Mouse (Mus musculus): Measurements from ENCODE around the gene Intu. TPM values are rescaled to one million over a fixed set of nuclear protein-coding genes. Genes with fewer than 3 reads are reported as not detected.

Intu gene
- polyA plus RNA-seq, 2 experiments = 2.8 to 6.4 TPM

- H3K4me2 ChIP-seq (replicated peaks; ENCODE audit: low read depth, low read length, severe bottlenecking) = no peak overlapping the region
- peaks cover 5% of the 10 kb centered on the region; the same call in 1 of the 2 replicates for H3K36me3 ChIP-seq (ENCODE audit: control insufficient read depth, insufficient read depth, low read length)
- 86% methylated on average over 3 of the region's 3 CpGs for WGBS
- no peaks in the 10 kb centered on the region for H3K4me1 ChIP-seq (ENCODE audit: control insufficient read depth, insufficient read depth, low read length)
- TF ChIP-seq POLR2A (IDR thresholded peaks at IDR 0.05; ENCODE audit: borderline replicate concordance, extremely low read depth, insufficient read depth, insufficient read length) = no peak
- DNase-seq (ENCODE audit: low spot score) = no peak
- no peak overlapping the region for H3K9ac ChIP-seq (ENCODE audit: low read depth, low read length, severe bottlenecking)
- H3K27me3 ChIP-seq (ENCODE audit: control insufficient read depth, insufficient read depth, low read length) = no peaks in the 10 kb centered on the region
- no peak for ATAC-seq (ENCODE audit: low FRiP score, low read depth)
- H3K27ac ChIP-seq (replicated peaks; ENCODE audit: low read depth, low read length) = no peak overlapping the region
- no peaks in the 10 kb centered on the region for H3K9me3 ChIP-seq (ENCODE audit: control insufficient read depth, low read length)
- H3K4me3 ChIP-seq (replicated peaks; ENCODE audit: low read length) = no peak overlapping the region
Observed at GRCm38 (mm10) chr3:40698834-40699233, 167.7 kb downstream of the Intu start.

GRCm38 (mm10) chr3:40704816-40705430 lies 173.8 kb downstream of the Intu start:
- no peak for TF ChIP-seq POLR2A (IDR thresholded peaks at IDR 0.05; ENCODE audit: borderline replicate concordance, extremely low read depth, insufficient read depth, insufficient read length)
- ATAC-seq (ENCODE audit: low FRiP score, low read depth) (no peak), DNase-seq (ENCODE audit: low spot score) (no peak)
- Histone ChIP-seq H3K27ac (replicated peaks; ENCODE audit: low read depth, low read length) (no peak overlapping the region), H3K36me3 (ENCODE audit: control insufficient read depth, insufficient read depth, low read length) (no peaks in the 10 kb centered on the region), H3K9me3 (ENCODE audit: control insufficient read depth, low read length) (no peaks in the 10 kb centered on the region), H3K4me1 (ENCODE audit: control insufficient read depth, insufficient read depth, low read length) (no peaks in the 10 kb centered on the region), H3K27me3 (ENCODE audit: control insufficient read depth, insufficient read depth, low read length) (no peaks in the 10 kb centered on the region), H3K9ac (ENCODE audit: low read depth, low read length, severe bottlenecking) (no peak overlapping the region), H3K4me2 (replicated peaks; ENCODE audit: low read depth, low read length, severe bottlenecking) (no peak overlapping the region), H3K4me3 (replicated peaks; ENCODE audit: low read length) (no peak overlapping the region)
- WGBS = 81% methylated on average over 5 of the region's 5 CpGs

- WGBS = 88% methylated on average over 30 of the region's 30 CpGs
- no peak for TF ChIP-seq POLR2A (IDR thresholded peaks at IDR 0.05; ENCODE audit: borderline replicate concordance, extremely low read depth, insufficient read depth, insufficient read length)
Observed at GRCm38 (mm10) chr3:40708655-40709054, 177.6 kb downstream of the Intu start, which contains the start of gene Slc25a31. TSS of gene Slc25a31 (plus strand) at chr3:40708855.

GRCm38 (mm10) chr3:40716056-40716455 lies 185.0 kb downstream of the Intu start:
- no peaks in the 10 kb centered on the region for H3K36me3 ChIP-seq (ENCODE audit: control insufficient read depth, insufficient read depth, low read length)
- H3K4me3 ChIP-seq (replicated peaks; ENCODE audit: low read length) = no peak overlapping the region
- no peak for ATAC-seq (ENCODE audit: low FRiP score, low read depth)
- H3K4me1 ChIP-seq (ENCODE audit: control insufficient read depth, insufficient read depth, low read length) = no peaks in the 10 kb centered on the region
- 35% methylated on average over 1 of the region's 1 CpGs for WGBS
- H3K9me3 ChIP-seq (ENCODE audit: control insufficient read depth, low read length) = no peaks in the 10 kb centered on the region
- H3K9ac ChIP-seq (ENCODE audit: low read depth, low read length, severe bottlenecking) = no peak overlapping the region
- TF ChIP-seq POLR2A (IDR thresholded peaks at IDR 0.05; ENCODE audit: borderline replicate concordance, extremely low read depth, insufficient read depth, insufficient read length) = no peak
- no peak for DNase-seq (ENCODE audit: low spot score)
- H3K27ac ChIP-seq (replicated peaks; ENCODE audit: low read depth, low read length) = no peak overlapping the region
- no peak overlapping the region for H3K4me2 ChIP-seq (replicated peaks; ENCODE audit: low read depth, low read length, severe bottlenecking)
- no peaks in the 10 kb centered on the region for H3K27me3 ChIP-seq (ENCODE audit: control insufficient read depth, insufficient read depth, low read length)

More at GRCm38 (mm10) chr3:40708655-40709054, 177.6 kb downstream of the Intu start, which contains the start of gene Slc25a31:
- Histone ChIP-seq H3K36me3 (ENCODE audit: control insufficient read depth, insufficient read depth, low read length) (no peaks in the 10 kb centered on the region), H3K9ac (ENCODE audit: low read depth, low read length, severe bottlenecking) (no peak within 1 kb of the TSS), H3K4me3 (replicated peaks; ENCODE audit: low read length) (no peak within 1 kb of the TSS), H3K27me3 (ENCODE audit: control insufficient read depth, insufficient read depth, low read length) (no peaks in the 10 kb centered on the region), H3K4me1 (ENCODE audit: control insufficient read depth, insufficient read depth, low read length) (no peaks in the 10 kb centered on the region), H3K27ac (replicated peaks; ENCODE audit: low read depth, low read length) (no peak within 1 kb of the TSS), H3K9me3 (ENCODE audit: control insufficient read depth, low read length) (no peaks in the 10 kb centered on the region), H3K4me2 (replicated peaks; ENCODE audit: low read depth, low read length, severe bottlenecking) (no peak within 1 kb of the TSS)
- DNase-seq (ENCODE audit: low spot score) (no peak), ATAC-seq (ENCODE audit: low FRiP score, low read depth) (no peak)

- Histone ChIP-seq H3K36me3 (ENCODE audit: control insufficient read depth, insufficient read depth, low read length) (no peaks in the 10 kb centered on the region), H3K4me1 (ENCODE audit: control insufficient read depth, insufficient read depth, low read length) (no peaks in the 10 kb centered on the region), H3K27me3 (ENCODE audit: control insufficient read depth, insufficient read depth, low read length) (no peaks in the 10 kb centered on the region), H3K4me3 (replicated peaks; ENCODE audit: low read length) (no peak overlapping the region), H3K4me2 (replicated peaks; ENCODE audit: low read depth, low read length, severe bottlenecking) (no peak overlapping the region), H3K9ac (ENCODE audit: low read depth, low read length, severe bottlenecking) (no peak overlapping the region), H3K27ac (replicated peaks; ENCODE audit: low read depth, low read length) (no peak overlapping the region), H3K9me3 (ENCODE audit: control insufficient read depth, low read length) (no peaks in the 10 kb centered on the region)
- TF ChIP-seq POLR2A (IDR thresholded peaks at IDR 0.05; ENCODE audit: borderline replicate concordance, extremely low read depth, insufficient read depth, insufficient read length) = no peak
- ATAC-seq (ENCODE audit: low FRiP score, low read depth) (no peak), DNase-seq (ENCODE audit: low spot score) (no peak)
- 86% methylated on average over 3 of the region's 3 CpGs for WGBS
Observed at GRCm38 (mm10) chr3:40719022-40719421, 187.9 kb downstream of the Intu start.
